Mouse (Mus musculus) adrenal gland, postnatal 10 days (tissue): ENCODE data around the gene Spata7. TPM values are rescaled to one million over a fixed set of nuclear protein-coding genes. Genes with fewer than 3 reads are reported as not detected.
A peak's percentile ranks its signal among the peaks of the same experiment; 100 is the strongest.

Source experiments
- DNase-seq: peaks from one replicate; pipeline ENCODE4 v3.0.0; 2021; ENCODE audit warnings: mixed read lengths
- total RNA-seq, 2 experiments: library from RNA; stranded (reverse); gene quantifications; 2 replicates each; pipeline ENCODE4 v1.2.3; 2021

Spata7 gene
- total RNA-seq, 2 experiments from 2014 or later: 7.7 to 10.8 TPM

DNA sequence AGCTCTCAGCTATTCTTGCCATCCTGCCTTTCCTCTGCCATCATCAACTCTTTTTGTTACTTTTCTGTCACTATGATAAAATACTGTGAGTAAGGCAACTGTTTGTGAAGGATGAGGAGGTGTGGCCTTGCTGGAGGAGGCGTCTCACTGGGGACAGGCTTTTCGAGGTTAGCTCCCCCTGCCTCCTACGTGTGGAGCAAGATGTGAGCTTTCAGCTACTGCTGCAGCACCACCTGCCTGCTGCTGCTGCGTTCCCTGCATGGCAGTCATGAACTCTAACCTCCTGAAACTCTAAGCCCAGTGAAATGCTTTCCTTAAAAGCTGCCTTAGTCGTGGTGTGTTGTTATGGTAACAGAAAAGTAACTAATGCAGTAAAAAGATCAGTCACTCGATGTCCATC, 45.9 kb downstream of the Spata7 start:
- DNase-seq: no peak

DNA sequence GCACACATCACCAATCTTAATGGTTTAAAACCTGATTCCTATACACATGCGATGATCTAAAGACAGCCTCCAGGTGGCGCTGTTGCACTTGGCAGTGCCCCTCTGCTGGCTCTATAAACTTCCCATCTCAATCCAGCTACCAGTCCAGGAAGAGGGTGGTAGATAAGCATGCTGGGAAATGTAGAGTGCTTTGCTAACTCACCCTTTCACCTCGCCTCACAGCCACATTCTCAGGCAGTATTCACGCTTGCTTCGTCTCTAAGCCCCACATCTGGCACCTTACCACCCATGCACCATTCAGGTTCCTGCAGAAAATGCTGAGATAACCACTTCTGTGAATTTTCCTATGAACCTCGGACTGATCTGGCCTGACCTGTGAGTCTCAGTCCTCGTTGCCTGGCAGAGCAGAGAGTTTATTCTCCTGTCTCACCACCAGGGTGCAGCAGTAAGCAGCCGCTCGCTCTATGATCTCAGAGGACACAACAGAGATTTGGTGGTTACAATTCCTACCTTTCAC, 46.7 kb downstream of the Spata7 start:
- peak; percentile 87 for DNase-seq

DNA sequence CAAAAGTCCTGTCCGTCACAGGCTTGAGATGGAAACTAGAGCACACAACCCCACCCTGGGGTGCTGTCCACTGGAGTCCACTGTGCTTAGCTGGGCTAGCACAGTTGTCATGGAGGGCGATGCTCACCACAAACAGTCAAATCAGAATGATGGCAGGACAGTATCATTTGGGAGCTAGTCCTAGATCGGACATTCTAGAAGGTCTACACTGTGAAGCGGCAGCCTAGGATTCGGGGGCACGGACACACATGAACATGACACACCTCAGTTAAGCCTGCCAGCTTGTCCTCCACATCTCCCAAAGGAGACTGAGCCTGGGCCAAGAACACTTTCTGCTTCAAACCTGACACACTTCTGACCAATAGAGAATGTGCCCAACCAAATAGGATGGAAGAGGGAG, 48.9 kb downstream of the Spata7 start:
- no peak for DNase-seq

DNA sequence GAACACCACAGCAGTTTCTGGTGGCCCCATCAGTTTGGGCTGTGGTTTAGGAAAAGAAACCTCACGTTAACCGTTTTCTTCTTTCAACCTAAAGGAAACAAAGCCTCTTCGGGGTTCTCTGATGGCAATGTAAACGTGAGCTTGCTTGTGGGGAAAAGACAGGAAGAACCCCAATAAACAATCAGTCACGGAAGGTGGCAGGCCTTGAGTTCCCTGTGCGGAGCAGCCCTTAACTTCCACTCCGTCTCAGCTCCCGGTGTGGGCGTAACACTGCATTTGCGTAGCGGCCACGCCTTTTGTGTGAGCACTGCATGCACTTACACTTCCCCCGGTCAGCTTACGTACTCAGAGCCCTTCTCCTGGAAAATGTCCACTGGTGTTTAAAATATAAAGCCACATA, 49.4 kb downstream of the Spata7 start:
- no peak for DNase-seq

DNA sequence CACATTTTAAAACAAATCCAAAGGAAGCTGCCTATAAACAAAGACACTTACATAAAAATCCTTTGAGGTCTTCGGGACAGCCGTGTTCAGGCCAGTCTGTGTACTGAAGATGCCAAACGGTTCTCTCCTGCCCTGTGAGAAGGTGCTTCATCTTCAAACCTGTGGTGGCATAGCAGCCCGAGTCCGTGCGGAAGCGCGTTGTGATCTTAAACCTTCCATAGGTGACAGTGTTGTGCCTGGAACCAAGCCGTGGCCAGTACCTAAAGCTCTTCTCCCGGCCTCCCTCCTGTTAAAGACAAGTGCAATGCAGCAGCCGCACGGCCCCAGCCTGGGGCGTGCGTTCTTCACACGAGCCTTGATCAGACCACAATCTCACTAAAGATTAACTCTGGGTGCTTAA, 51.9 kb downstream of the Spata7 start:
- no peak for DNase-seq

DNA sequence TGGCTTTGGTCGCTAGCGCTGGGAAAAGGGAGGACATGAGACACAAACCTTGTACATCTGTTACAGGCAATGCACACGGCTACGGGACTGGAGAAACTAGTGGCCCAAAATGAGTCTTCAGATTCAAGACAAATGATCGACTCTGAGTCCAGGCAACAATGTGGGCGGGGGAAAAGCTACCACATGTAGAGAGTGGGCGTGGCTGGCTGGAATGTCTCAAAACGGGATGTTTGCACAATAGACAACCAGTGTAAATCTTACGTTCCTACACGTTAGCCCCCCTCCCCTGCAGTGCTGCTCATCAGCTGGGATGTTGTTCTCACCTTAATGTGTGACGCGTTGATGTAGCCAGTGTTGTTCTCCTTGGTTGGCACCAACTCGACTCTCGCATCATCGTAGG, 54.2 kb downstream of the Spata7 start:
- no peak for DNase-seq

DNA sequence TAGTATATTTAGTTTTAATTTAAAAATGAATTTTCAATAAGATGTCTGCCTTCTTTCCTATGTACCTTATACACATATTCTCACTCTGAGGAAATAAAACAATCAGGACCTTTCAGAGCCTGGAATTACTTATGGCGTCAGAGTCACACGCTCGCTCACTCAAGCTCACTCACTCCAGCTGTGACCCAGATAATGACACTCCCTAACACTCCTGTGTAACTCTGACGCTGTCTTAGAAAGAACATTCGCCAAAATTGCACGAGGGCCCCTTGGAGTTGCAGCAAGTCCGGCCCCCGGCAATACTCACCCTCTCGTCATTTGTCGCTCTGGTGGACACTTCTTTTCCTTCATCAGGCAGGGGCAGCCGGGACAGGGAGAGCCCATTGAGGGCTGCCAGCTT, 55.2 kb downstream of the Spata7 start:
- DNase-seq: no peak

DNA sequence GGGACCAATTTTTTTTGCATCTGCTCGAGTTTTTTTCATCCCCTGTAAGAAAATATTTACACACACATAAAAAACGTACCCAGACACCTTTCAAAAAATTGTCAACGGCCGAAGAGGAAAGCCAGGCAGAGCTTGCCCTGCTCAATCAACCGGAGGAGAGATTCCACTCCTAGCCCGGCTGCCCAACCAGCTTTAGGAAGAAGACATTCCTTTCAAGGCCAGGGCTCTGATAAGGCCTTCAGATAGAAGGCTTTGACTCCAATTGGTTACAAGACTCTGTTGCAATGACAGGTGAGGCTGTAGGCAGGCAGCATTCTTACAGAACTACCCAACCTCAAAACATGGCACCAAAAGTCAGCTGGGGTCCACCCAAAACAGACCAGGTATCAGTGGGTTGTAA, 55.6 kb downstream of the Spata7 start:
- DNase-seq: no peak

DNA sequence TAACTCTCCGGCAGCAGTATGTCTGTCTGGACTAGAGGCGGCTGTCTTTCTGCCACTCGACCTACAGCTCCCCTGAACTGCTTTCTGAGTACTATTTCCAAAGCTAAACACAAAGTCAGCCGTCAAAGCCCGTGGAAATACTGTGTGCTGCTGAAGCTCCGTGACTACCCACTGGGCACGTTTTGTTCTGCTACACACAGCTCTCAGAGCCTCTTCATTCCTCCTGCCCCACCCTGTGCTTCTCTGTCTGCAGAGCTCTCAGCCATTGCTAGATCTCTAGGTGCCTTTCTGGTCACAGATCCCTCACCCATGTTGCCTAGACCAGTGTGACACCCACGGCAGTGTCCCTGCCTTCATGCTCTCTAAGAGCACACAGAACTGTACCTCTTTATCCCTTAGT, 62.3 kb downstream of the Spata7 start:
- no peak for DNase-seq

DNA sequence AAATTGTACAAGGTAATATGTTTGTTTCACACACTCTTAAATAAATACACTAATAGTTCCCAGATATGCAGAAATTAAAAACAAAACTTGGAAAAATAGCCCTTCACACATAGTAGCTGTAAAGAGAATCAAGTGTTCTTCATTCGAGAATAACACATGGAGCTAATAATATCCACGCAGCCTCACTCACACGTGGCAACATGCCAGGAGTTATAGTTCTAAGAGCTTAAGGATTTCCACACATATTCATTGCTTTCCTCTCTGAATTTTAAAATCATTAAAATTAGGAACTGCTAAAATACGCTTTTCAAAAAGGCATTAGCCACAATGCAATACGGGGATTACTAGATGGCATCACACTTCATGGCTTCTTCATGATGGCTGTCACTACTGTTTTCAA, 69.2 kb downstream of the Spata7 start:
- DNase-seq: no peak

DNA sequence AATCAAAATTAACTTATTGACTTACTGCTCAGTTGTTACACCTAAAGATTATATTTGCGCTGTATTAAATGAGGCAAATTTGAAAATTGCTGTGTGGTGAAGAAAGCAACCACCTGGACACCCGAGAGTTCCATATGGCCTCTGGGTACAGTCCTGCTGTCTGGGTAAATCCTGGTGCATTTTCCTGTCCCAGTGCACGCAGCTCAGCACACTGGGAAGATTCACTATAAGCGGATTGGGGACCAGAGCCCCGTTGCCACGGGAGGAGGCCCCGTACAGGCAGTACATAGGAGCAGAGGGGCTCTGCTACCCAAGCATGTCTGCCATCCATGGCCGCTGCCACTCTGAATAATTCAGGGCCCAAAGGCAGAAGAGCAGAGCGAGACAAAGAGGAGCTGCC, 73.6 kb downstream of the Spata7 start:
- DNase-seq: no peak

DNA sequence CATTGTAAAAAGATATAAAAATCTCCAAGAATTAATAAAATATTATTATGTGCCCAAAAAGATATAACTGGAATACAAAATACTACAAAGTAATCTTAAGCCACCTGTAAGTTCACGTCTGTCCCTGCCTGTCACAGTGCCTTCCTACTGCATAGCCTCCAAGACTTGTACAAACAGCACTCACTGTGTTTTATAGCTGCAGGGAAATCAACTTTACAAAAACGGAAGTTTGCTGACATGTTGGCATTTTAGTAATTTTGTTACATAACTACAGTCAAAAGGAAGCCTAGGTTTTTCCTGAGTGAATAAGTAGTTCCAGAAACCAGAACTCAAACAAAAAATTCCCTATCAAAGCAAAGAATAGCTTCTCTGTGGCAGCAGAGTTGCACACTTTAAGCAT, 75.6 kb downstream of the Spata7 start:
- DNase-seq: no peak

DNA sequence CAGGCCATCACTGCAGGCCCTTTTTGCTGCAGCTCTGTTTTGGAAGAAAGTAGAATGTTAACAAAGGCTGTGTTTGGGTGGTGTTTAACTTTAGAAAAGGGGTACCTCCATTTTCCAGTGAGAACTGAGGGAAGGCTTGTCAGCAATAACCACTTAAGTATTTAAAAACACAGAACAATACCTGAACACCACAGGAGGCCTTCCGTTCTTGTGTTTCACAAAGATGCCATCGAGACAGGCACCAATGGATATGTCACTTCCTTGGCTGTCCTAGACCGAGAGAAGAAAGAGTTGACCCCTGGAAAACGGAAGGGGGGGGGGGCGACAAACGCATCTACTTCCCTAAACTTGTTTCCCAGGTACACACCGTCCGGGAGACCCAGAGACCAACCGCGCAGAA, 76.0 kb downstream of the Spata7 start:
- DNase-seq: no peak

DNA sequence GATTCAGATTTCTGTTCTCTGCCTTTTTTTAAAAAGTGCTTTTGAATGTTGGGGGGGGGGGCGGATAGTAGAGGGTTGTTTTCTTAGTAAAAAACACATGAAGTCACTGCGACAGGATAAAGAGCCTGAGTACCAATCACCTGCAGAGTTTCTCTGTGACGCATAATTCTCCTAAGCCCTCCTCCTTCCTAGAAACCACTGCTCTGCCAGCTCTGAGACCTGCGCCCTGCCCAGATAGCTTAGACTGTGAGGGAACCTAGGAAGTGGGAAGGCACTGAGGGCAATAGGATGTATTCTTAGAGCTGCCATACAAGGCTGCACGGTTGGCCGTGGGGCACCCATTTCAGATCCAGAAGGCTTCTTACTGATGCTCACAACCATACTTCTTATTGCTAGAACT, 84.9 kb downstream of the Spata7 start:
- DNase-seq: no peak

DNA sequence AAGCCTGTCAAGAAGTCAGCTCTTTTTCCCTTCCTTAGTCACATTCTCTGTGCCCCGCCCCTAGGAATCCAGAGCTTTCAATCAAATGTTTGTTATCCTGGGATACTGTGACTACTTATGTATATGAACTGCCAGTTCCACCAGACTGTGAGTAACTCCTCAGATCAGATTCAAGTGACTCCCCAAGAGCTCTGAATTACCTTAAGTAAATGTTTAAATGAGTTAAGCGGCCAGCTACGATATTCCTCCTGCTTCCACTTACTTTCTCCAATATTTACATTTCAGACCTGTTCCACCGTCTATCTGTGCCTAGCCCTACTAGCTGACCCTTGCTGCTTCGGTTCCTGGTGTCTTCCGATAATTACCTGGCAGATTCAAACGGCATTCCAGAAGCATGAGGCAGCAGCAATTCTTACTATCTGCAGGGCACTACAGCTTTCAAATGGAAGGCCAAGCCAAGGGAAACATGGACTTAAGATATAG, 85.7 kb downstream of the Spata7 start:
- DNase-seq: no peak

DNA sequence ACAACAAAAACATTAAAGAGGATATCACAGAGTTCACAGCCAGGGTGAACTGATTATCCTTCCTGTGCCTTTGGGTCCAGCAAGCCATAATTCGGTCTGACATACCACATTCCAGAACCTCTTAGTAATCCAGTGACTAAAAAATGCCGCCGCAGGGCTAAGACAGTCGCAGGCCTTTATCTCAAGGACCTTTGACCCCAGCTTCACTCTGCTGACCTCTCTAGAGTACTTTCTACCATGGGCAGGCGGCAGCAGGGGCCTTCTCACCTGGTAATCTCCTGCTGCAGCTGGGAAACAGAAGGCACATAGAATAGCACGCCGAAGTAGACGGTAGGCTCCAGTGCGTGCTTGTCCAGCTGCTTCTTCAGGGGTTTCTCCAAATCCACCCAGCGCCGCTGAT, 86.8 kb downstream of the Spata7 start:
- peak; percentile 49 for DNase-seq

DNA sequence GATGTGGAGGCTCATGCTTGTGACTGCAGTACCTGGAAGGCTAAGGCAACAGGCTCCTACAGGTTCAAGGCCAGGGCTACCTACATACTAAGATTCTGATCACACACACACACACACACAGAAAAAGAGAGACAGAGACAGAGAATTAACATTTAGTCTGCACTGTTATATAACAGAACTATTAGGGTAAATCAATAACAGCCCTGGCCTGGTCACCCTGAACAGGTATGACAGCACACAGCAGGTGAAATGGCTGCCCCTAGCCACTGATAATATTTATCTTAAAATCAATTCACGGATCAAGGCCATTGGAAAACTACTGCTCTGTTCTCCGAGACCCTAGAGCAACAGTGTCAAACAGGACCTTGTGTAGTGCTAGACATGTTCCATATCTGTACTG, 88.2 kb downstream of the Spata7 start:
- no peak for DNase-seq

Other genes starting within 250 kb of the Spata7 start
- 1 to 10 TPM in 1 of 2 experiments, under 1 TPM in 1; 0.81 to 1.9 TPM for gene Kcnk10, start 49.8 kb upstream of the Spata7 start, total RNA-seq
- gene Ptpn21, start 109.2 kb downstream of the Spata7 start, total RNA-seq: 10 to 100 TPM; 17.5 to 22.7 TPM
- gene Zc3h14, start 118.8 kb downstream of the Spata7 start, total RNA-seq: 10 to 100 TPM; 74.9 to 84.4 TPM